Mouse (Mus musculus) neural tube, embryonic 14.5 days (tissue): ENCODE results near the gene Mtf2. TPM values are rescaled to one million over a fixed set of nuclear protein-coding genes. Genes with fewer than 3 reads are reported as not detected.
"Not testable (repeated sequence)": the region's sequence is repeated elsewhere in the genome, so short reads cannot be mapped to it uniquely, and the experiment has no call there.

Experiments
- ATAC-seq: fragments of 200-750 bp; cut with Nextera tagmentation; 2 replicates; pipeline ENCODE4 v1.8.0; 2017; ENCODE audit warnings: low read depth, mild to moderate bottlenecking, moderate TSS enrichment, moderate library complexity
- H3K27ac ChIP-seq: fragments of 300-500 bp; sonication (generic); 2 replicates; pipeline ENCODE4 v1.5.1; 2014; ENCODE audit warnings: low read depth, mild to moderate bottlenecking, control low read depth, low read length, moderate library complexity, mixed read lengths
- H3K27me3 ChIP-seq: fragments of 300-500 bp; sonication (generic); 2 replicates; pipeline ENCODE4 v1.6.1; 2014; ENCODE audit warnings: low read length; ENCODE audit not compliant: control insufficient read depth, insufficient read depth
- H3K36me3 ChIP-seq: fragments of 300-500 bp; sonication (generic); 2 replicates; pipeline ENCODE4 v1.6.1; 2014; ENCODE audit warnings: low read length, mixed read lengths; ENCODE audit not compliant: control insufficient read depth, insufficient read depth
- H3K4me1 ChIP-seq: fragments of 300-500 bp; sonication (generic); 2 replicates; pipeline ENCODE4 v1.6.1; 2014; ENCODE audit warnings: low read length; ENCODE audit not compliant: control insufficient read depth, insufficient read depth
- H3K4me2 ChIP-seq: fragments of 300-500 bp; sonication (generic); 2 replicates; pipeline ENCODE4 v1.6.1; 2014; ENCODE audit warnings: mild to moderate bottlenecking, low read depth, low read length, control low read depth
- H3K4me3 ChIP-seq: fragments of 300-500 bp; sonication (generic); 2 replicates; pipeline ENCODE4 v1.5.1; 2014; ENCODE audit warnings: low read depth, low read length, control low read depth, mixed read lengths
- H3K9ac ChIP-seq: fragments of 300-500 bp; sonication (generic); replicated peaks from 2 replicates; pipeline ENCODE4 v1.6.1; 2014; ENCODE audit warnings: low read depth, mild to moderate bottlenecking, control low read depth, low read length, mixed read lengths
- H3K9me3 ChIP-seq: fragments of 300-500 bp; sonication (generic); 2 replicates; pipeline ENCODE4 v1.6.1; 2016; ENCODE audit warnings: low read length; ENCODE audit not compliant: control insufficient read depth
- whole genome bisulfite sequencing: fragments of 180-500 bp; shearing (Covaris S2); extraction: QIAGEN DNeasy Blood & Tissue Kit; methylation state at CpG from one replicate; pipeline ENCODE4 v1.1.7; 2014; 5-methylcytosine and 5-hydroxymethylcytosine counted together
- polyA plus RNA-seq: library from polyadenylated mRNA; unstranded; fragments of >200 nt; fragmentation: Nextera tagmentation; extraction: Ambion mirVana; gene quantifications from 2 replicates; pipeline ENCODE4 v1.2.1, GENCODE M21; 2014

Gene Mtf2
- polyA plus RNA-seq, 1 experiment from 2014 or later, result 87.2 TPM

GRCm38 (mm10) chr5:108072301-108072700 lies 6.8 kb downstream of the Mtf2 start:
- H3K27ac ChIP-seq, result no peak overlapping the region
- 100% methylated on average over 1 of the region's 1 CpGs for WGBS
- no peak overlapping the region for H3K9ac ChIP-seq
- no peak overlapping the region for H3K4me3 ChIP-seq
- H3K4me1 ChIP-seq, result peaks cover 5% of the 10 kb centered on the region; the same call in 1 of the 2 replicates
- peaks cover 9% of the 10 kb centered on the region for H3K36me3 ChIP-seq
- H3K9me3 ChIP-seq, result no peaks in the 10 kb centered on the region
- no peak overlapping the region for H3K4me2 ChIP-seq
- no peaks in the 10 kb centered on the region for H3K27me3 ChIP-seq
- no peak for ATAC-seq

DNA sequence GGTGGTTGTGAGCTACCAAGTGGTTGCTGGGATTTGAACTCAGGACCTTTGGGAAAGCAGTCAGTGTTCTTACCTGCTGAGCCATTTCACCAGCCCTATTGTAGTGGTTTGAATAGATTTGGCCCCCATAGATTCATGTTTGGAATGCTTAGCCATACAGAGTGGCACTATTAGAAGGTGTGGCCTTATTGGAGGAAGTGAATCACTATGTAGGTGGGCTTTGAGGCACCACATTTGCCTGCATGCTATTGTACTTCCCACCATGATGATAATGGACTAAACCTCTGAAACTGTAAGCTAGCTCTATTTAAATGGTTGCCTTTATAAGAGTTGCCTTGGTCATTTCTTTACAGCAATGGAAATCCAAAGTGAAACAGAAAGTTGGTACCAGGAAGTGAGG lies 10.8 kb downstream of the Mtf2 start:
- Histone ChIP-seq H3K36me3 (peaks cover 7% of the 10 kb centered on the region), H3K27me3 (no peaks in the 10 kb centered on the region), H3K4me2 (no peak overlapping the region), H3K9me3 (no peaks in the 10 kb centered on the region), H3K9ac (no peak overlapping the region), H3K4me1 (no peaks in the 10 kb centered on the region), H3K4me3 (no peak overlapping the region), H3K27ac (no peak overlapping the region)
- ATAC-seq, result no peak

DNA sequence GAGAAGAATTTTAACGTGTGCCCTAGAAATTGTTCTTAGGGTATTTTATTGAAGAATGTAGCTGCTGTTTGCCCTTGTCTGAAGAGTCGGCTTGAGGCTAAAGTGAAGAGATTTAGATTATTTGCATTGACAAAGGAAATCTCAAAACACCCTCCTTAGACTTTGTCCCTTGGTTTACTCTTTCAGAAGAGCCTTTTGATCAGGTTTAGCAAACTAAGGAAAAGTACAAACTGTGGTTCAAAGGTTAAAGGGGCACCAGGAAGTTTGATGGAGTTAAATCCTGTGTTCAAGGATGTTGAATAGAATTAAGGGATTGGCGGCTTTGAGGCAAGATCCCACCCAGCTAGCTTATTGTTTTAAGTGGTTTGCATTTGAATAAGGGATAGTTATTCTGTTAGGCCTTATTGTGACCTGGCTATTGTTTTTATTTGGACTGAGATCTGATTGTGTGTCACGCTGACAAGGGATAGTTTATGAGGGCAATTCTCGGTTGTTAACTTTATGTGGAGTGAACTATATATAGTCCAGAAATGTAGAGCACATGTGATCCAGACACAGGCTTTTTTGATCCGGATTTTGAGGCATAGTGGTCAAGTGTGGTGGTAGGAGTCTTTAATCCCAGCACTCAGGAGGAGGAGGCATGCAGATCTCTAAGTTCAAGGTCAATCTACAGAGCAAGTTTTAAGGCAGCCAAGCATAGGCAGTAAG lies 11.5 kb downstream of the Mtf2 start:
- no peak overlapping the region for H3K9ac ChIP-seq
- H3K4me2 ChIP-seq, result no peak overlapping the region
- H3K9me3 ChIP-seq, result no peaks in the 10 kb centered on the region
- H3K4me3 ChIP-seq, result no peak overlapping the region
- H3K27me3 ChIP-seq, result no peaks in the 10 kb centered on the region
- ATAC-seq, result no peak
- H3K36me3 ChIP-seq, result peaks cover 10% of the 10 kb centered on the region
- H3K4me1 ChIP-seq, result no peaks in the 10 kb centered on the region
- no peak overlapping the region for H3K27ac ChIP-seq
- WGBS, result 47% methylated on average over 6 of the region's 6 CpGs

- no peak for ATAC-seq
- Histone ChIP-seq H3K9ac (no peak overlapping the region), H3K36me3 (peaks cover 16% of the 10 kb centered on the region), H3K4me3 (no peak overlapping the region), H3K4me2 (no peak overlapping the region), H3K9me3 (no peaks in the 10 kb centered on the region), H3K27me3 (no peaks in the 10 kb centered on the region), H3K27ac (no peak overlapping the region), H3K4me1 (no peaks in the 10 kb centered on the region)
Observed at GRCm38 (mm10) chr5:108079603-108080002, 14.1 kb downstream of the Mtf2 start.

DNA sequence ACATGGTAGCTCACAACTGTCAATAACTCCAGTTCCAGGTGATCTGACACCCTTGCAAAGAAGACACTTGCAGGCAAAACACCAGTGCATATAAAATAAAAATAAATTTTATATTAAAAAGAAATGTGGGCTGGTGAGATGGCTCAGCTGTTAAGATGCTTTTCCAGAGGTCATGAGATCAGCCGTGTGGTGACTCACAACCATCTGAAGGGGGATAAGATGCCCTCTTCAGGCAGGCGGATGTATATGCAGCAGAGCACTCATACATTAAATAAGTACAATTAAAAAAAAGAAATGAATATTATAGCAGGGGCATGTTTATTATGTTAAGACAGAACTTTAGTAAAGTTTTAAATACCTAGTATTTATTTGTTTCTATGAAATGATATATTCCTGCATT lies 16.9 kb downstream of the Mtf2 start:
- Histone ChIP-seq H3K9ac (no peak overlapping the region), H3K36me3 (peaks cover 29% of the 10 kb centered on the region), H3K4me2 (no peak overlapping the region), H3K4me1 (no peaks in the 10 kb centered on the region), H3K27ac (no peak overlapping the region), H3K27me3 (no peaks in the 10 kb centered on the region), H3K4me3 (no peak overlapping the region), H3K9me3 (no peaks in the 10 kb centered on the region)
- 52% methylated on average over 2 of the region's 2 CpGs for WGBS
- no peak for ATAC-seq

- Histone ChIP-seq H3K36me3 (peaks cover 42% of the 10 kb centered on the region), H3K27me3 (no peaks in the 10 kb centered on the region), H3K9ac (no peak overlapping the region), H3K4me2 (no peak overlapping the region), H3K9me3 (no peaks in the 10 kb centered on the region), H3K4me3 (no peak overlapping the region), H3K27ac (no peak overlapping the region), H3K4me1 (no peaks in the 10 kb centered on the region)
- WGBS, result 97% methylated on average over 2 of the region's 2 CpGs
- no peak for ATAC-seq
Observed at GRCm38 (mm10) chr5:108085440-108085839, 20.0 kb downstream of the Mtf2 start.

DNA sequence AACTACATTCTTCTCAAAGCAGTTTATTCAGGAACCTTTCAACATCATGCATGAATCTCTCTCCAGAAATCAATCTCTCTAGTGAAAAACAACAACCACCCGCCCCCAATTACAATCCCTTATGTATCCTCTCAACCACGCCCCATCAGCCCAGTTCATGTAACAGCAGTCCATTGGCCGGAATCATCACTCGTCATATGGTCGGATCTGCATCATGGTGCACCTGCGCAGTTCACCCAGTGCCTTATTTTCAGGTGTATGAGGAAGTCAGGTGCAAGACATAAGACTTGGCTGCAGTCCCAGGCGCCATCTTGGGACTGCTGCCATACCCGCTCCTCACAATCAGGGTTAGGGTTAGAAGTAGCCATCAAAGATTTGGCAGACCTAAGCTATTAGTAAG lies 27.3 kb downstream of the Mtf2 start:
- WGBS, result 93% methylated on average over 8 of the region's 8 CpGs
- H3K9ac ChIP-seq, H3K27ac ChIP-seq, H3K4me2 ChIP-seq, H3K4me1 ChIP-seq, H3K4me3 ChIP-seq, H3K27me3 ChIP-seq, ATAC-seq, H3K9me3 ChIP-seq: not testable (repeated sequence)
- H3K36me3 ChIP-seq, result peaks cover 39% of the 10 kb centered on the region

- Histone ChIP-seq H3K36me3 (peaks cover 36% of the 10 kb centered on the region), H3K9me3 (no peaks in the 10 kb centered on the region), H3K4me1 (no peaks in the 10 kb centered on the region), H3K4me2 (no peak overlapping the region), H3K9ac (no peak overlapping the region), H3K4me3 (no peak overlapping the region), H3K27ac (no peak overlapping the region), H3K27me3 (no peaks in the 10 kb centered on the region)
- 82% methylated on average over 3 of the region's 3 CpGs for WGBS
- ATAC-seq, result no peak
Observed at GRCm38 (mm10) chr5:108097676-108098075, 32.2 kb downstream of the Mtf2 start.

GRCm38 (mm10) chr5:108100196-108100595 lies 34.7 kb downstream of the Mtf2 start:
- no peak overlapping the region for H3K4me2 ChIP-seq
- H3K9me3 ChIP-seq, result no peaks in the 10 kb centered on the region
- no peaks in the 10 kb centered on the region for H3K27me3 ChIP-seq
- H3K4me1 ChIP-seq, result no peaks in the 10 kb centered on the region
- peaks cover 32% of the 10 kb centered on the region for H3K36me3 ChIP-seq
- H3K9ac ChIP-seq, result no peak overlapping the region
- ATAC-seq, result no peak
- H3K27ac ChIP-seq, result no peak overlapping the region
- H3K4me3 ChIP-seq, result no peak overlapping the region
